Mouse (Mus musculus) MEL (cell line): ENCODE measurements at regions not wholly inside any gene's neighbourhood (a gene's known extent, or its start where the extent isn't known, plus 50 kb on each side); places are given as distances from the start of the nearest gene placed in this dataset.

Experiments
- CTCF ChIP-seq, 3 experiments: IDR thresholded peaks in 2 of 3; conservative IDR thresholded peaks in 1 of 3; 2 replicates each; pipeline ENCODE4 v1.5.1; 2011 to 2012; ENCODE audit warnings: low read length in 3 of 3, low read depth in 2 of 3, mild to moderate bottlenecking in 2 of 3, improper control_type of control experiment in 1 of 3, inconsistent platforms in 1 of 3, mixed read lengths in 1 of 3, moderate library complexity in 1 of 3; ENCODE audit not compliant: control insufficient read depth in 1 of 3, insufficient read depth in 1 of 3, poor library complexity in 1 of 3, severe bottlenecking in 1 of 3
- GATA1 ChIP-seq: IDR thresholded peaks from 2 replicates; pipeline ENCODE4 v1.6.1; 2011; ENCODE audit warnings: low read depth, low read length, improper control_type of control experiment
- MAX ChIP-seq: IDR thresholded peaks from 2 replicates; pipeline ENCODE4 v1.6.1; 2011; ENCODE audit warnings: low read length, improper control_type of control experiment
- POLR2A ChIP-seq, 2 experiments: IDR thresholded peaks; 2 replicates each; pipeline ENCODE4 v1.6.1; 2011 to 2012; ENCODE audit warnings: low read length in 2 of 2, mild to moderate bottlenecking in 2 of 2, control low read depth in 1 of 2, improper control_type of control experiment in 1 of 2, low read depth in 1 of 2, moderate library complexity in 1 of 2; ENCODE audit not compliant: control insufficient read depth in 1 of 2, insufficient read depth in 1 of 2, poor library complexity in 1 of 2
- TCF12 ChIP-seq: IDR thresholded peaks from 2 replicates; pipeline ENCODE4 v1.6.1; 2014; ENCODE audit warnings: low read depth, mild to moderate bottlenecking, inconsistent platforms, low read length, improper control_type of control experiment, moderate library complexity
- USF2 ChIP-seq, 2 experiments: IDR thresholded peaks; 2 replicates each; pipeline ENCODE4 v1.6.1; 2011 to 2012; ENCODE audit warnings: improper control_type of control experiment in 2 of 2, low read length in 2 of 2, borderline replicate concordance in 1 of 2, inconsistent platforms in 1 of 2, low read depth in 1 of 2, mild to moderate bottlenecking in 1 of 2; ENCODE audit not compliant: insufficient read depth in 1 of 2
- ZMIZ1 ChIP-seq: IDR thresholded peaks from 2 replicates; pipeline ENCODE4 v1.6.1; 2012; ENCODE audit warnings: low read depth, mild to moderate bottlenecking, inconsistent platforms, low read length, improper control_type of control experiment, moderate library complexity
- ZNF384 ChIP-seq: IDR thresholded peaks from 2 replicates; pipeline ENCODE4 v1.6.1; 2012; ENCODE audit warnings: low read depth, mild to moderate bottlenecking, inconsistent platforms, low read length, improper control_type of control experiment

DNA sequence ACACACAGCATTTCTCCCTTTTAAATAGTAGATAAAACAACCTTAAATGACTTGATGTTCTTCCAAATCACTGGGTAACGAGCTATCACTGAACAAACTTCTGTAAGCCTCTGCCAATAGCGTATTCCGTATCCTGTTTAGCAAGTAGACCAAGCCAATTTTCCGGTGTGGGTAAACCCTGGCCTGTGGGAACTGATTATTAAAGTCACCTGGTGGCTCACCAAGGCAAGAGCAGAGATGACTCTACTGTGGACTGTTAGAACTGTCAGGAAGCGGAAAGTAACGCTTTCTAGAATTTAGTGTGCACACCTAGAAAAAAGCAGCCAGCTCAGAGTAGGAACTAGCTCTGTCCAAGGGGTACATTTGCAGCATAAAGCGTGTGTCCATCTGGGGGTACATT lies 1176.1 kb downstream of the 4930447A16Rik start:
- TF ChIP-seq MAX, result no peak
- no peak for TF ChIP-seq USF2 (IDR thresholded peaks at IDR 0.05; ENCODE audit: borderline replicate concordance in 1 of 2, insufficient read depth in 1 of 2, low read depth in 1 of 2, low read length in 2 of 2)
- TF ChIP-seq ZMIZ1, result no peak
- TF ChIP-seq GATA1, result no peak
- no peak for TF ChIP-seq ZNF384
- no peak for TF ChIP-seq POLR2A (IDR thresholded peaks at IDR 0.05; ENCODE audit: control insufficient read depth in 1 of 2, insufficient read depth in 1 of 2, low read depth in 1 of 2, low read length in 2 of 2, poor library complexity in 1 of 2)
- TF ChIP-seq CTCF (IDR thresholded peaks at IDR 0.05 in 2 of 3, conservative IDR thresholded peaks at IDR 0.05 in 1 of 3; ENCODE audit: control insufficient read depth in 1 of 3, insufficient read depth in 1 of 3, low read depth in 2 of 3, low read length in 3 of 3, poor library complexity in 1 of 3, severe bottlenecking in 1 of 3), result no peak
- no peak for TF ChIP-seq TCF12
